Mouse (Mus musculus) C2C12 (cell line): ENCODE data around the gene Sec62.

ENCODE experiments used
- CEBPB ChIP-seq: IDR thresholded peaks from one replicate; pipeline ENCODE4 v1.6.1; 2011; ENCODE audit warnings: low read depth, mild to moderate bottlenecking, control low read depth, moderate library complexity
- CTCF ChIP-seq: IDR thresholded peaks from one replicate; pipeline ENCODE4 v1.5.1; 2011; ENCODE audit not compliant: control insufficient read depth, insufficient read depth, insufficient read length
- MAX ChIP-seq: IDR thresholded peaks from one replicate; pipeline ENCODE4 v1.6.1; 2011; ENCODE audit warnings: mild to moderate bottlenecking, control low read depth
- USF1 ChIP-seq: IDR thresholded peaks from one replicate; pipeline ENCODE4 v1.6.1; 2011; ENCODE audit warnings: low read depth, mild to moderate bottlenecking, control low read depth, moderate library complexity

DNA sequence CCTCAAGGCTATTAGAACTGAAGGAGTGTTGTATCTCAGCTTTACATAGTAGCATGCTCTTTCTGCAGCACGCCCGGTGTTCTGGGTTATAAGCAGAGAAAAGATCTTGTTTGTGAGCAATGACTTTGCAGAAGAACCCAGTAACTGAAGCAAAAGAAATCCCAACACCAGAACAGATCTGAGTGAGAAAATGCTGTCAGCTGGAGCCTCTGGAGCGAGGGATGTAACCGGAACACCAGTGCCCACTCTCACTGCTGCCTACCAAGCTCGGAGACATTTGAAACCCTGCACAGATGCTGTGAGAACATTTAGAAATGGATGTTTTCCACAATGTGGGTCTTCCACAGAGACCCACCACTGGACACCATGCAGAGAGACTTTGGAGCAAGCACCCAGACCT lies 18.0 kb upstream of the Sec62 start:
- no peak for TF ChIP-seq MAX
- TF ChIP-seq CTCF, result no peak
- TF ChIP-seq USF1, result no peak
- TF ChIP-seq CEBPB, result no peak
